Mouse (Mus musculus) spleen, adult 2 months (tissue): Measurements from ENCODE around the gene Trim25.

Experiments used
- CTCF ChIP-seq: fragments of 200-500 bp; IDR thresholded peaks from 2 replicates; pipeline ENCODE4 v1.5.1; 2011; ENCODE audit warnings: mild to moderate bottlenecking, inconsistent platforms; ENCODE audit not compliant: insufficient read depth, insufficient read length, insufficient replicate concordance; ENCODE audit errors: extremely low read depth
- POLR2A ChIP-seq: fragments of 200-500 bp; IDR thresholded peaks from 2 replicates; pipeline ENCODE4 v1.6.1; 2011; ENCODE audit warnings: low read depth, low read length, inconsistent platforms

DNA sequence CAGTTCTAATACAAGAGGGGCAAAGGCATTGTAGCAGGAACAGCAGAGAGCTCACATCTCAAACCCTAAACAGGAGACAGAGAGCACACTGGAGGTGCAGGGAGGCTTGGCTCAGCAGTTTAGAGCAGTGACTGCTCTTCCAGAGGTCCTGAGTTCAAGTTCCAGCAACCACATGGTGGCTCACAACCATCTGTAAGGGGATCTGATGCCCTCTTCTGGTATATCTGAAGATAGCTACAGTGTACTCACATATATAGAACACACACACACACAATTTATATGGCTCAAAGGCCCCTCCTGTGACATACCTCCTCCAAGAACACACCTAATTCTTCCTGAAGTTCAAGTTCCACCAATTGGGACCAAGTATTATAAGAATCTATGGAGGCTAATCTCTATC, 35.4 kb downstream of the Trim25 start:
- TF ChIP-seq CTCF = no peak
- TF ChIP-seq POLR2A = no peak
